Mouse (Mus musculus): ENCODE results near the gene Hpd.
"Not testable (repeated sequence)": the region's sequence is repeated elsewhere in the genome, so short reads cannot be mapped to it uniquely, and the experiment has no call there.

The Hpd gene

GRCm38 (mm10) chr5:123182651-123183050 lies at the start of gene Hpd:
TSS of gene Hpd (minus strand) at chr5:123182727.
- DNase-seq (ENCODE audit: low spot score), result no peak

GRCm38 (mm10) chr5:123232180-123232579 lies 49.7 kb upstream of the Hpd start:
- no peak for DNase-seq (ENCODE audit: low spot score)

GRCm38 (mm10) chr5:123229296-123229695 lies 46.8 kb upstream of the Hpd start:
- no peak for DNase-seq (ENCODE audit: low spot score)

DNA sequence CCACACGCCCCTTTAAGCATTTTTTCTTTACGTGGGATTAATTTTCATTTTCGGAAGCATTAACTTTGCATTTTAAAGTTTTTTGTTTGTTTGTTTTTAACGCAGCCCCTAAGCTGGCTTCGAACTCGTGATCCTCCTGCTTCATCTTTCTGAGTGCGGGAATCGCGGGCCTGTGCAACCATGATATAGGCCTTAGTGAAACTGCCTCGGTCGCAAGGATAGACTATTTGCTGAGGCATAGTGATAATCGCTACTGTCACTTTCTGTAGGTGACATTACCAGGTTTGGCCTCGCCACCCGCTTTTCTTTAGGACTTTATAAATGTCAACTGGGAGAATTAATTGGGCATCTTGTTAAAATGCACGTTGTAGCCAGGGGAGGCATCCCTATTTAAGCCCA lies 46.0 kb upstream of the Hpd start:
- DNase-seq (ENCODE audit: low spot score), result no peak

- peak; percentile 96 for DNase-seq (ENCODE audit: low spot score)
These were observed 45.4 kb upstream of the Hpd start for GRCm38 (mm10) chr5:123227762-123228523.

- no peak for DNase-seq (ENCODE audit: low spot score)
These were observed 44.3 kb upstream of the Hpd start for GRCm38 (mm10) chr5:123226851-123227250.

DNA sequence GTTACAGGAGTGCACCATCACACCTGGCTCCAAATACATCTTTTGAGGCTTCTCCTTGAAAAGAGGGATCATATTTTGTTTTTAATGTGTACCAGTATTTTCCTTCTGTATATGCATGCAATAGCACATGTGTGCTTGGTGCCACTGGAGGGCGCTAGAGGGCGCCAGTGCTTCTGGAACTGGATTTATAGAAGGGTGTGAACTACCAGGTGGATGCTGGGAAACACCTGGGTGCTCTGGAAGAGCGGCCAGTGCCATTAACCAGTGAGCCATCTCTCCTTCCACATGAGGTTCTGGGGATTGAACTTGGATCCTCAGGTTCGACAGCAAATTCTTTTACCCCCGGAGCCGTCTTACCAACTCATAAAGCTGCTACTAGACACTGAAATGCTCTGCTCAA lies 41.3 kb upstream of the Hpd start:
- not testable (repeated sequence) for DNase-seq (ENCODE audit: low spot score)

DNA sequence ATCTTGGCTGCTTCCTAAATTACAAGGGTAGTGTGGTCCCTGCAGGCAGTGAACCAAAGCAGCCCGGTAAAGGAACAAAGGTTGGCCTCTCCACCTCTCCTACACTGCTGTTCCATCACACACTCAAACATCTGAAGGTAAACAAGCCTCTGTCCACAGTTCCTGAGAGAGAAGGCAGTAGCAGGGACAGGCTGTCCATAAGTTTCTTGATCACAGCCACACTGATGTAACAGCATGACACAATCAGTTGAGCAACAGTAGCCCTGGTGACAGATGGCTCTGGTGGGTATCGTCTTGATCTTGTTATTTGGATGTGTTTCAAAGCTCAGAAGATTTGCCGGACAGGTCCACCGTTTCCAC lies 40.5 kb upstream of the Hpd start:
- no peak for DNase-seq (ENCODE audit: low spot score)

DNA sequence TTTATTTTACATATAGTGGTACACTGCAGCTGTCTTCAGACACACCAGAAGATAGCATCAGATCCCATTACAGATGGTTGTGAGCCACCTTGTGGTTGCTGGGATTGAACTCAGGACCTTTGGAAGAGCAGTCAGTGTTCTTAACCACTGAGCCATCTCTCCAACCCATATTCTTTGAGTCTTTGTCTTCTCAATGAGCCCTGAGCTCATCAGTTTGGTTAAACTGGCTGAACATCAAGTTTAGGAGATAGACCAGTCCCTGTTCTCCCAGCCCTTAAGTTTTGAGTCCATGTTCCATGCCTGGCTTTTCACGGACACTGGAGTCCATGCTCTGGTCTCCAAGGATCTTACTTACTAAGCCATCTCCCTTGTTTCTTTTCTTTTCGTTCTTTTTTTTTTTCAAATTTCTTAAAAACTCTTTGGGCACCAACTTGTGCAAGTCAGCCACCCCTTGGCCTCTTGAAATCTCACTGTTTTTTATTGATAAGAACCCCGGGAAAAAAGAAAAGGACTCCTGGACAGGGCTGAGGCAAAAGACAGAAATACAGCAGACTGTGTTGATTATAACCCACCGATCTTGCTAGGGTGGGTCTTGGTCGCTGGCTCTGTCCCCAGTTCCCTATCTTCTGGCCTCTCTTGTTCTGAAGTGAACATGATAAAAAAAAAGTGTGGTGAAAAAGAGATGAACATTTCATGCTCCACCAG lies 40.0 kb upstream of the Hpd start:
- DNase-seq (ENCODE audit: low spot score), result not testable (repeated sequence)

GRCm38 (mm10) chr5:123203591-123203990 lies 21.1 kb upstream of the Hpd start:
- DNase-seq (ENCODE audit: low spot score), result not testable (repeated sequence)

DNA sequence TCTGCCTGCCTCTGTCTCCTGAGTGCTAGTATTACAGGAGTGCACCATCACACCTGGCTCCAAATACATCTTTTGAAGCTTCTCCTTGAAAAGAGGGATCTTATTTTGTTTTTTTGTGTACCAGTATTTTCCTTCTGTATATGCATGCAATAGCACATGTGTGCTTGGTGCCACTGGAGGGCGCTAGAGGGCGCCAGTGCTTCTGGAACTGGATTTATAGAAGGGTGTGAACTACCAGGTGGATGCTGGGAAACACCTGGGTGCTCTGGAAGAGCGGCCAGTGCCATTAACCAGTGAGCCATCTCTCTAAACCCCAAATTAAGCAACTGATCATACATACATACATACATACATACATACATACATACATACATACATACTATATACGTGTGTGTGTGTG lies 20.2 kb upstream of the Hpd start:
- not testable (repeated sequence) for DNase-seq (ENCODE audit: low spot score)

DNA sequence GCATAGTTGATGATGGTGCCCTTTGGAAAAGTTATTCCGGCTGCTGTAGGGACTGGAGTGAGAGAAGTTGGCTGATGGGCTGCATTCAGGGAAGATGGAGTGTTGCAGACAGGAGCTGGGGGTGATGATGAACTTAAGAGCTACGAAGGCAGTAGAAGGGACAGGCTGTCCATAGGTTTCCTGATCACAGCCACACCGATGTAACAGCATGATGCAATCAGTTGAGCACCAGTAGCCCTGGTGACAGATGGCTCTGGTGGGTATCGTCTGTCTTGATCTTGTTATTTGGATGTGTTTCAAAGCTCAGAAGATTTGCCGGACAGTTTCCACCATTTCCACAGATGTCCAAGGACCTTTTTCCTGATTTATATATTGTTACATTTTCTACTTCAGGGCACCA lies 19.5 kb upstream of the Hpd start:
- DNase-seq (ENCODE audit: low spot score), result no peak

DNA sequence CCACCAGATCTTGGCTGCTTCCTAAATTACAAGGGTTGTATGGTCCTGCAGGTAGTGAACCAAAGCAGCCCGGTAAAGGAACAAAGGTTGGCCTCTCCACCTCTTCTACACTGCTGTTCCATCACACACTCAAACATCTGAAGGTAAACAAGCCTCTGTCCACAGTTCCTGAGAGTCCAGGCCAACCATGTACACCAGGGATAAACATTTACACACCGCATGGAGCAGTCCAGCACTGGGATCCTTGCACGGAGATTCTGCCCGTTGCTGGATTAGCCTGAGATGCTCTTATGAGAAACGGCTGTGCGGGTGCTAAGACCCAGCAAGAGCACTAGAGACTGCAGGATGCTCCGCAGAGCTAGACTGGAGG lies 19.0 kb upstream of the Hpd start:
- no peak for DNase-seq (ENCODE audit: low spot score)

- DNase-seq (ENCODE audit: low spot score), result not testable (repeated sequence)
These were observed 18.4 kb upstream of the Hpd start for GRCm38 (mm10) chr5:123200816-123201522.

- no peak for DNase-seq (ENCODE audit: low spot score)
These were observed 16.0 kb upstream of the Hpd start for GRCm38 (mm10) chr5:123198523-123198922.

GRCm38 (mm10) chr5:123196746-123197145 lies 14.2 kb upstream of the Hpd start:
- no peak for DNase-seq (ENCODE audit: low spot score)

- no peak for DNase-seq (ENCODE audit: low spot score)
These were observed 13.0 kb upstream of the Hpd start for GRCm38 (mm10) chr5:123195500-123196000.

DNA sequence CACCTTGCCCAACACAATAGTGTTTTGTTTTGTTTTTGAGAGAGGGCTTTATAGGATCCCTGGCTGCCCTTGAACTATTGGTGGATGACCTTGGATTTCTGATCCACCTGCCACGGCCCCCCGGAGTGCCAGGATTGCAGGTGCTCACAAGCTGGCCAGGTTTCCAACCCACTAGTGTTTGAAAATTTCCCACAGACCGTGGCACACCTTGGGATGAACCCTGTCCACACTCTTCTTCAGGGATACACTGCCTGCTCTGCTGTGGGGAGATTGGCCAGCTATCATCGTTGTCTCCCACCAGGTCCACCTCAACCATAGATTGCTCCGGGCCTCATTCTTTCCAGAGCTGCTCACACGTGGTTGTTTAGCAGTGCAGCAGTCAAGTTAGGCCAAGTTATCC lies 12.3 kb upstream of the Hpd start:
- no peak for DNase-seq (ENCODE audit: low spot score)

GRCm38 (mm10) chr5:123193436-123193835 lies 10.9 kb upstream of the Hpd start:
- DNase-seq (ENCODE audit: low spot score), result no peak

GRCm38 (mm10) chr5:123192606-123193150 lies 10.2 kb upstream of the Hpd start:
- DNase-seq (ENCODE audit: low spot score), result no peak

DNA sequence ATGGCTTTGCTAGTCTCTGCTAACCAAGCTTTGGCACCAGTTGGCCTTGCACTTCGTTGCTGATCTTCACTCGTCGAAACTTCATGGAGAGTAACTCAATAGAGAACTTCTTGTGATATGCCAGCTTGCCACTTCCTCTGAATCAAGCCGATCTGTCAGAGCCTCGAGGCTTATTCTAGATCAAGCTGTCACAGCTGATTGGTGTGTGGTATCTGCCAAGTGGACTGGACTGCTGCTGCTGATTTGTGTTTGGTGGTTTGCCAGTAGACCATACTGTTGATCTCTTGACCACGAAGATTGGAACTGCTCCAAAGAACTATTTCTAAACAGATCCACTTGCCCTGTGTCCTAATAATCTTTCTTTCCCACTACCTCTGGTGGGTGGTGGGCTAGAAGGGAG lies 8.9 kb upstream of the Hpd start:
- no peak for DNase-seq (ENCODE audit: low spot score)

DNA sequence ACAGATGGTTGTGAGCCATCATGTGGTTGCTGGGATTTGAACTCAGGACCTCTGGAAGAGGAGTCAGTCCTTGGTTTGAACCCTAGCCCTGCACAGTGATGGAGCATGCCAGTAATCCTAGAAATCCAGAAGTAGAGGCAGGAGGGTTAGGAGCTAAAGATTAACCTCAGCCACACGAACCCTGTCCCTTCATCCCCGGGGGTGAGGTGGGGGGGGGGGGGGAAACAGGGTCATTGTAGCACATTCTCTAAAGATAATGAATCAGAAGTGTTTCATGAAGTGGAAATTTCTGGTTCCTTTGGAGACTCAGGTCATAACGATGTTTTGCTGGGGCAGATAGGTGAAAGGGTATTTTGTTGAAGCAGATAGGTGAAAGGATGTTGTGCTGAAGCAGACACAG lies 8.4 kb upstream of the Hpd start:
- DNase-seq (ENCODE audit: low spot score), result no peak

DNA sequence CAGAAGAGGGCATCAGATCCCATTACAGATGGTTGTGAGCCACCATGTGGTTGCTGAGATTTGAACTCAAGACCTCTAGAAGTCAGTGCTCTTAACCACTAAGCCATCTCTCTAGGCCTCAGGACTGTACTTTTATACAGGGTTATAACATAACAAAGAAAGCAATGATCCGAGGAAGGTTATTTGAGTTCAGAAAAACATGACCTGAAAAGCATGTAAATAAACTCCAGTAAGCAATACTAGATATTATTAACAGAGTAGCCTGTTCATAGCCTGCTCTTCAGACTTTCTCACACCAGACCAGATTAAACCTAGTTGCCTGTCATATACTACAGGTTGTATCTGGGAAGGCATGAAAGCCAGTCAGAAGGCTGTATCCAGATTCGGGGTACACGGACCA lies 4.8 kb upstream of the Hpd start:
- DNase-seq (ENCODE audit: low spot score), result no peak

Data from lung, postnatal 25 days (tissue).